Mouse (Mus musculus): ENCODE results near the gene Lrrk1.
A peak's percentile ranks its signal among the peaks of the same experiment; 100 is the strongest.

Lrrk1 gene

DNA sequence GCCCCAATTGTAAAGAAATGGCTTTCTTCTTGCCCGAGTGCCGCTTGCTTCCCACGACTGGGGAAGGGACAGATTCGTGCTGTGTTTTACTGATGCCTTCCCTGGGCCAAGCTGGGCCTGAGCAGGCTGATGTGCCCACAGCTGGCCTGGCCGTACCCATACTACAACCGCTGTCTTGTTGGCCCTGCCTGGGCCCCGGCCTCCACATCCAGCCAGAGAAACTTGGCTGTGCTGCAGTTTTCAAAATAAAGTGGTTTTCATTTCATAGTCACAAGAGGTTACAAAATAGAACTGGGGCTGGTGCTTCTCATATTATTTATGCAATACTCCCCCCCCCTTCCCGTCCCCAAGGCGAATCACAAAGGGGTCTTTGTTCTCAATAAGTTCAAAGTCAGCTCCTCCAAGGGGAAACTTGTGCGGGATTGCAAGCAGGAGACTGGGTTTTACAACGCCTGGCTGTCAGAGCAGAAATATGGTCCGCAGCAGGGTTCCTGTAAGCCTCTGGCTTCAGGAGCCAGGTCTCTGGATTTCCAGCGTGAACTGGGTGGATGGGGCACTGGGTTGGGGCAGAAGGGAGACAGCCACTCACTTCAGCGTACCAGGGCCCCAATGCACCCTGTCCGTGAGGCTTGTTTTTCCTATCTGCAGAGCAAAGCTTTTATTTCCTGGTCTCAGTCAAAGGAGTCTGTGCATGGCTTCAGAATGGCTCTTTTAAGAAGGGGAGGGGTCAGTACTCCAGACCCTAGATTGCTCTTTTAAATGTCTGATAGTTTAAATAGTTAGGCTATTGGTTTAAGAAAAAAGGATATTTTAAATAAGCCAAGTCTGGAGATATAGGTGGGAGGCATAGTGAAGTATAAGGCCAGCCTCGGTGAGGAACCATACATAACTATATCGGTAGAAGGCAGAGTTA is 157.3 kb downstream of the Lrrk1 start:
- no peak for DNase-seq (ENCODE audit: low read depth in 1 of 2, low spot score in 2 of 2)

DNA sequence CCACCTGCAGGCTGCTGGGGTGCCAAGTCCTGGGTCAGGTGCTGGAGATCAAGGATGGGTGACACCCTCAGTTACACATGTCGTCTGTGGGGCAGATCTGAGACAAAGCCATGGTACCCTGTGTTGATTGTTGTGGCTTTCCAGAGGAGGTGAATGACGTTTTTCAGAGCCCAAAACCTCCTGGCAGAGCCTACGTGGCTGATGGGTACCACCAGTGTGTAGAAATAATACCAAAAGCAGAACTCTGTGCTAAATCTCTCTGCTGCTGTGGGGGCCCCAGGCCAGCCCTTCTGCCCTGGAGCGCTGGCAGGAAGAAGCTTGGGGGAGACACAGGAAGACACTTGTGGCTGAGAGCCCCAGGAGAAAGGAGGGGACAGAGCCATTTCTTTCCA is 157.9 kb downstream of the Lrrk1 start:
- DNase-seq (ENCODE audit: low read depth in 1 of 2, low spot score in 2 of 2): no peak

DNA sequence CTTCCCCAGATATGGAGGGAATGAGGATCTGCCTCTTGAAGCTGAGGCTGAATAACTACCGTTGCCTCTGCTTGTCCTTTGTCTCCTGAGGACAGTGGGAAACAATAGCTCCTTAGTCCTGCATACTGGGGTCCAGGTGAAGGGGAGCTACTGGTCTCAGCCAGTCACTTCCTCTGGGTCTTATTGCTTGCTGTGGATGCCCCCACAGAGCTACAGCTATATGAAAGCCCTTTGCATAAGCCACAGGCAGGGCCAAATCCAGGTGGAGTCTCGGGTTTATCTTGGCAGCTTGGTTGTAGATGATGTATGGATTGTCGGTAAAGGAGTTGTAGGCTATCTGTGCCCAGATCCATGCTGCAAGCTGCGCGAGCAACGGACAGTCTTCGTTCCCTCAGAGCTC is 158.7 kb downstream of the Lrrk1 start:
- no peak for DNase-seq (ENCODE audit: low read depth in 1 of 2, low spot score in 2 of 2)

DNA sequence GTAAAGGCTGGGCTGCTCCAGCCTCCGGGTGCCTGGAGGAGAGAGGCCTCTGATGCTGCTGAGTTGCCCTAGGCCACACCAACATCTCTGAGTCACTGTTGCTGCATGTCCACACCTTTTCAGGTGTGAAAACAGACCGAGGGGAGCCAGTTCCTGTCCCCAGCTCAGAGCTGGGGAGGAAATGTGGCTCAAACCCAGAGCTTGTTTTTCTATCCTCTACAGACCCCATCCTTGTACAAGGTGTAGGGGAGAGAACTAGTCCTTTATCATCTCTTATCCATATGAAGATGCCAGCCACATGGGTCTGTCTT is 159.6 kb downstream of the Lrrk1 start:
- no peak for DNase-seq (ENCODE audit: low read depth in 1 of 2, low spot score in 2 of 2)

DNA sequence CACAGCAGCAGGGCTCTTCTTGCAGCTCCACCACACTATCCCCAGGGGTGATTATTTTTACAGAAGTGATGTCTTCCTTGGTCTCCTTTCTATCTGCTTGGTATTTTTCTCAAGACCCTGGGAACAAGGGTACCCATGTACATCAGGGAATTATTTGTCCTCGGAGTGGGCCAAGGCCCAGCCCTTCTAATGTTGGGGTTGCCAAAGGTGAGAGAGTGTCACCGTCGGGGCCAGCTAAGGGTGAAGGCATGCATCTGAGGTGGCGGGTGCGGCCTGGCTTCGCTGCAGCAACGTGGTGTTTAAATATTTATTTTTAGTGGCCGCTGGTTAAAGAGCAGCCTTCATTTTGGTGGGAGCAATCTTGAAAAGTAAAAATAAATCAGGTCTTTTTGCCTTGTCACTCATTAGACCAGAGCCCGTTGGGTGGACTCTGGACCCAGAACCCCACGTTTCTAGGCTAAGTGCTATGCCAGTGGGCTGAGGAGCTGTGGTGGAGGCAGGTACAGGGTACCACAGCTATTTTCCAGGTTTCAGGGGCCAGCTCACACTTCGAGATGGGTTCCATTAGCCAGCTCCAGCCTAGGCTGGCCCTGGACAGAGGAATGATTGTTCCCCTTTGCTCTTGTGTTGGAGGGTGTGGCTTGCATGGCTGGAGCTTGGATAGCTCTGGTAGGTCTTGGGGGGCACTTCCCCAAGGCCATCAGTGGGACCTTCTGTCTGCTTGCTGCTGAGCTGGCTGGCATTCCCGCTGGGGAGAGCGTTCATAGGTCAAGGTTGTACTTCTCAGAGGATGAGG is 160.1 kb downstream of the Lrrk1 start:
- DNase-seq (ENCODE audit: low read depth in 1 of 2, low spot score in 2 of 2): no peak

DNA sequence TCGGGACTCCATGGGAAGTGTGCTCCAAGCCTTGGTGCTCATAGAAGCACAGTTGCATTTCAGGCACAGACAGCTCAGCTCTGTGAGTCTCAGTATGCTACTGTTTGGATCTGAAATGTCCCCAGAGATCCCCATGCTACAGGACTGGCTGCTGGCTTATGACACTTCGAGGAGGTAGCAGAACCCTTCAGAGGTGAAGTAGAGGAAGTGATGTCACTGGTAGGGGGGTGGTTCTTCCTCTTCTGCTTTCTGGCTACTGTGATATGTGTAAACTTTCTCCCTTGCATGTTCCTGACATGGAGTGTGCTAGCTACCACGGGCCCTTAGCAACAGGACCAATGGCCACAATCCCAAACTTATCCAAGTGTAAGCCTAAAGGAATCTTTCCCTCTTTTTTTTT is 162.3 kb downstream of the Lrrk1 start:
- DNase-seq (ENCODE audit: low read depth in 1 of 2, low spot score in 2 of 2): peak in 1 of 2 experiments; percentile 32

DNA sequence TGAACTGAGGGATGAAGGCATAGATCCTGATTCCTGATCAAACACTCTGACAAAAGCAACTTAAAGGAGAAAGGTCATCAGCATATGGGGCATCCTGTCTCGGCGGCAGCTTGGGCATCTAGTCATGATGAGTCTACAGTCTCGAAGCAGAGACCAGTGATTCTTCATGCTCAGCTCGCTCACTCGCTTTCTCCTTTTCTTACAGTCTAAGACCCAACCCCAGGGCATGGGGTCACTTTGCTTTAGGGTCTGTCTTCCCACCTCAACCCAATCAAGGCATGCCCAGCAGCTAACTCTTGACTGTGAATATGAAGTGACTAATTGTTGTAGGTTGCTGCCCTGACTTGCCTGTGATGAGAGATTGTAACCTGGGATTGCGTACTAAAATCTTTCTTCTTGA is 163.6 kb downstream of the Lrrk1 start:
- no peak for DNase-seq (ENCODE audit: low read depth in 1 of 2, low spot score in 2 of 2)

DNA sequence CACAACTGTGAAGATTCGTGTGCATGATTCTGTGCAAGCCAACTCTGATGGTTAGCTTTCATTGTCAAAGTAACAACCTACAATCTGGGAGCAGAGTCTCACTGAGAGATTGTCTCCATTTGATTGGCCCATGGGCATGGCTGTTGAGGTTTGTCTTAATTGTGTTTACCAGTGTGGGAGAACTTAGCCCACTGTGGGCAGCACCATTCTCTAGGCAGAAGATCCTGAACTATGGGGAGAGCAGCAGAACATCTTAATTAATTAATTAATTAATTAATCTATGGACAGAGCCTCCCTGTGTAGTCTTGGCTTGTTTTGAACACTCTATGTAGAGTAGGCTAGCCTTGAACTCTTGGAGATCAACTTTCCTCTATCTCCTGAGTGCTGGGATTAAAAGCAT is 164.4 kb downstream of the Lrrk1 start:
- DNase-seq (ENCODE audit: low read depth in 1 of 2, low spot score in 2 of 2): no peak

DNA sequence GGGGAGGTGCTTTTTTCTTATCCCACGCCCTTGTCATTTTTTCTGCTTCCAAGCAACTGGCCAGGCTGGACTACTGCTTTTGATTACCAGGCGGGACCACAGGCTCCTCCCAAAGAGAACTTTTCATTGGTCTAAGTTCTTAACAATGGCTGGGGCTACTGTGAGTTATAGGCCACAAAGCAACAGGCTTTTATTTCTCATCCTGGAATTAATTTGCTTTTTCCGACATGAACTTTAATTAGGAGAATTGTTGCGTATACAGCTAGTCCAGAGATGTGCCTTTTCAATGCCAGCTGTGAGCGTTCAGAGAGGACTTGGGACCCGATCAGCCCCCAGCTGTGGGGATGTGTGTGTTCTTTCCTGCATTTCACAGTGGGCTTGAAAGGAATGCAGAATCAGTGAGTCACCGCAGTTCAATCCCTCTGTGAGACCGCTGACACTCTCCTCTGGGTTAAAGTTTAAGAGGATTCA is 165.5 kb downstream of the Lrrk1 start:
- DNase-seq (ENCODE audit: low read depth in 1 of 2, low spot score in 2 of 2): no peak

DNA sequence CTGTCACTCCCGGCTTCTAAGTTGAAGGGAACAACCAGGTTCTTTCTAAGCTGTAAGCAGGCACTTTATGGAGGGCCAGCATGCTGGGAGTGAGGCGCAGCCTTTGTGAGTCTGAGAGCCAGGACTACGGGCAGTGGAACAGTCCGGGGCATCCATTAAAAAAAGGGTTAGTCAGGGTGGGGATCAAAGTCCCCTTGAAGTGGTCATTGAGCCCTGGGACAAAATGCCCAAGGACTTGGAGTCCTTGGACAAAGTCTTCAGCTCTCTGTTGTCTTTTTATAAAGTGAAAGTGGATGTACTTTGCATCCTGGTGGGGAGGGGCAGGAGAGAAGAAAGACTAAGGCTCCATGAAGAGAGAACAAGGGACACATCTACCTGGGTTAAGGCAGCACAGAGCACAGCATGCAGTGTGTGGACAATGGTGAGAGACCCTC is 168.3 kb downstream of the Lrrk1 start:
- DNase-seq (ENCODE audit: low read depth in 1 of 2, low spot score in 2 of 2): no peak

DNA sequence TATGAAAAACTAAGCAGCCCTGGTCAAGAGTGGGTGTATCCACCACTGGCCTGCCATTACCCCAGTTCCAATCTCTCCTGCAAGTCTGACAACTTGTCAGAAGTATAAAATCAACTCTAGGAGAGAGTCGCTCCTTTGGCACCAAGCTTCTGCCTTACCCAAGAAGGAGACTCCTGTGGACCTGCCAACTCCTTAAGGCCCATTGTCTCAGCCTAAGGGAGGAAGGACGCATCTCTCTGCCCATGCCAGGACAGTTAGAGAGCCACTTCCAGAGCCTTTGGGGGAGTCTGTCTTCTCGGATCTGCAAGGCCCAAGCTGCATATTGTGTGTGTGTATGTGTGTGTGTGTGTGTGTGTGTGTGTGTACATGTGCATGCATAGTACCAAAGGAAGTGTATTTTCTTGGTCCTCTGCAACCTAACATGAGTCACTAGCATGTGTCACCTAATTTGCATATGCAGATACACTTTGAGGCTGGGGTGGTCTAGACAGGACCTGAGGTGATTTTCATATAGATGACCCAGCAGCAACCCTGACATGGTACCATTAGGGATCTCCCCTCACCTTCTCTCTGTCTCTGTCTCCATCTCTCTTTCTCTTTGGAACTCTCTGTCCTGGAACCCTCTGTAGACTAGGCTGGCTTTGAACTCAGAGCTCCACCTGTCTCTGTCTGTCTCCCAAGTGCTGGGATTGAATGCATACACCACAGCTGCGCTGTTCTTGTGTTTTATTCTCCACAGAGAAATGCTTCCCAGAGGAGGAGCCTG is 168.9 kb downstream of the Lrrk1 start:
- no peak for DNase-seq (ENCODE audit: low read depth in 1 of 2, low spot score in 2 of 2)

DNA sequence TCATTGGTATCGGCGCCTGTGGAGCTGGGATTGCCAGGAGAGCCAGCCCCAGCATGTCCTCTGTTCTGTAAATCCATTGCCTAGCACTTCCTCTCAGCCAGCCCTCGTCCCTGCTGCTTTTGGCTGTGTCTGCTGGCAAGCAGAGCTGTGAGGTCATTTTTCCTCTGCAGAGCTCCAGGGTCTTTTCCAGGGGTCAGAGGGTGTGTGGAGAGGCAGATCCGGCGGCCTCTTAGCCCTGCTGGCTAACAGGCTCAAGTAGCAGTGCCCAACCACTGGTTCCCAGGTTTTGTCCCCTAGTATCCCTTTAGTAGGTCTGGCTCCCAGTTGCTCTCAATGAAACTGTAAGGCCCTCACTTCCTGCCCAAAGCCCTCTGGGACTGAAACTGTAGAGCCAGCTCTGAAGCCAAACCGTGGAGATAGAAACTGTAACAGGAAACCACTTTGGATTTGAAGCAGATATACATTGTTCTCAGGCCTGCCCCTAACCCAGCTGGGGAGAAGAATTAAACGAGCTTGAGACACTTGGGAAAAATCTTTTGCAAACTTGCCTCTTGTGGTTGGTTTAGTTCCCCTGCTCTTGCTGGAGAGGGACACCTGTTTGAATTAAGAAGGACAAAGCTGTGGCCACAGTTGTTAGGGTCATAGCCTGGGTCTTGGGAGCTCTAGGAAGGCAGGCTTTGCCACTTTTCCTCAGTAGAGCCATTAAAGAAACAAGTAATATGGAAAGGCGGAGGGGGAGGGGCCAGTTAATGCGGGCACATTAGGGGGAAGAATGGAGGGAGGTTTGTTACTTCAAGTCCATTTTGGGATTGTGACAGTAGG is 169.7 kb downstream of the Lrrk1 start:
- DNase-seq (ENCODE audit: low read depth in 1 of 2, low spot score in 2 of 2): no peak

DNA sequence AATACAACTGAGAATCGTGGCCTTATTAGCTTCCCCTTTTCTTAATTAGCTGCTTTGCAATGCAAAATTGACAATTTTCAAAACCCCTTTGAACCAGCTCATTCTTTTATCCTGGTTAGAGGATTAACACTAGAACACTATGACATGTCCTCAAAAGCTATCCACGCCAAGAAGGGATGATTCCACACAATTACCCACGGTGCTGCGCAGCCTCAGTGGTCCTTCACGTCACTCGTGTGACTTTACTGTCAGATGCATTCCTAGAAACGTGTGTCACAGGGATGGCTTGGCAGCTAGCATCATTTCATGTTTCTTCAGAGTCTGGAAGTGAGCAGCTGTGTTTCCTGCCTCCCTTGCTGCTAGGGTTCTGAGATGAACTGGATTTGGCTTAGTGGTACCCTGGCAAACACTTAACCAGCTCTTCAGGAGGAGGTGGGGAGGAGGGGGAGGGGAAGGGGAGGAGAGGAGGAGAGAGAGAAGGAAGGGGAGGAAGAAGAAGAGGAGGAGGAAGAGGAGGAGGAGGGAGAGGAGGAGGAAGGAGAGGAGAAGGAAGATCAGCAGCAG is 170.5 kb downstream of the Lrrk1 start:
- DNase-seq (ENCODE audit: low read depth in 1 of 2, low spot score in 2 of 2): no peak

DNA sequence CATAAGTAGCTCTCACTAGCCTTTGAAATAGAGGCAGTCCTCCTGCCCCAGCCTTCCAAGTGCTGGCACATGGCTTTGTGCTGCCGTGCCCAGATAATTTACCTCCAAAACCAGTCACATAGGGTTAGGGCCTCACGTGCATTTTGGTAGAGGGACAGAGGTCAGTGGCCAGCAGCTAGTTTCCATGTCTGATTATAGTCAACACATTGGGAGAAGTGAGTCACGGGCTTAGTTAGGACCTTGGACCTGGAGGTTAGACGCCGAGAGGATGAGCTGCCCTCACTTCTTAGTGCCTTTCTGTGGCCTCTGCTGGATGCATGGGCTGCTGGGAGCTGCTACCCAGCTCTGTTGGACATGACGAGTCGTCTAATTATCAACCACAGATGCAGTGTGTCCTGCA is 171.1 kb downstream of the Lrrk1 start:
- no peak for DNase-seq (ENCODE audit: low read depth in 1 of 2, low spot score in 2 of 2)

DNA sequence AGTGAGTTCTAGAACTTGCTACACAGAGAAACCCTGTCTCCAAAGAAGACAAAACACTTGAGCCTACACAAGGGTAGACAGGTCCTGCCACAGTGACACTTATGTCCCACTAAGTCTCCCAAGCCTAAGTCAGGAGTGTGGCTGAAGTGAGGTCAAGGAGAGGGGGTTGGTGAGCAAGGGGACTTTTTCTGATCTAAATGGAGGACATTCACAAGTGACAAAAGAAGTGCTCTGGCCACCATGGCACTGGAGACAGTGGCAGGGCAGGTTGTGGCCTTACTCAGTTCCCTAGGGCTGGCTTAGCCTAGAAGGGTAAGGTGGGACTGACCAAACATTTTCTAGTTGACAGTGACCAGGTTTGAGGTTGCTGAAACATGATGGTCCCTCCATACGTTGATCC is 172.2 kb downstream of the Lrrk1 start:
- DNase-seq (ENCODE audit: low read depth in 1 of 2, low spot score in 2 of 2): no peak

DNA sequence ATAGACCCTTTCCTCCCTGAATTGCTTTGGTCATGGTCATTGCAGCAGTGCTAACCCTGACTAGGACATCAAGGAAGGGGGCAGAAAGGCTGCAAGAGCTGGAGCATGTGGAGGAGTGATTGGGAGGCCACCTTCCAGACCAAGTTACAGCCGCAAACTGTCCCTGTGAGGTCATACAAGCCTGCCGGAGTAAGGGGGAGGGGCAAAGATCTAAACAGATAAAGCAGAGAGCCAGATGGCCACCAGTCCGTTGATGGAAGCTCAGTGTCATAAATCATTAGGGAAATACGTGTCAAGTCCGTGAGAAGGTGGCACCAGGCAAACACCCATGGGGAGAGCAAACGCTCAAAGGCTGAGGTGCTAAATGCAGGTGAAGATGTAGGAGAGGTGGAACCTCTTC is 173.7 kb downstream of the Lrrk1 start:
- DNase-seq (ENCODE audit: low read depth in 1 of 2, low spot score in 2 of 2): no peak

DNA sequence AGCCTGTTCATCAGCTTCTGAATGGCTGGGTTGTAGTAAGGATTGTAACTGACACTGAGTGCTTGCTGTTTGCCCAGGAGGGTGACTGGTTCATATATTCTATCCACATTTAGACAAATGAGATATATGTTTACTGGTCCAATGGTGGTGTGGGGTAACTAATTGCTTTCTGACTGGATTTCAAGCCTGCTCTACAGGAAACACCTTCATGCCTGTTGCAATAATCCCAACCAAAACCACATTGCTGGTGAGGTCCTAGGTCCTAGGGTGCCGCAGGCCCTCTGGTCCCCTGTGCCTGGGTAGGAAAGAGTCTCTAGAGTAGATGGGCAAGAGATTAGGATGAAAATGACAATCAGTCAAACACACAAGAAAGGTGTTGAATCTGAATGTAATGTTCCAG is 175.3 kb downstream of the Lrrk1 start:
- DNase-seq (ENCODE audit: low read depth in 1 of 2, low spot score in 2 of 2): no peak

DNA sequence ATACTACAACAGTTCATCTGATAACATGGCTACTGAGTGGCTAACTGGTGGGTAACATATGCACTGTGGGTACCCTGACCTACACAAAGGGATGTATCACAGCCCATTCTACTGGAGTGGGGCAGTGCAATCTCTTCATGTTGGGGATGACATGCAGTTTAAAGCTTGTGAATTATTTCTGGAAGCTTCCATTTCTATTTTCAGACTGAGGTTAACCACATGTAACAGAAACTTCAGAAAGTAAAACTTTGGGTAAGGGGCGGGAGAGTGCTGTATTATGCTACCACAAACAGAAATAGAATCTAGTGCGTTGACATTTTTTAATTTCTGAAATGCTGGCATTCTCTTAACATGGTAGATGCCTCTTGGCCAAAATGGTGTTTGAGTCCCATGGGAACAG is 178.2 kb downstream of the Lrrk1 start:
- DNase-seq (ENCODE audit: low read depth in 1 of 2, low spot score in 2 of 2): no peak

DNA sequence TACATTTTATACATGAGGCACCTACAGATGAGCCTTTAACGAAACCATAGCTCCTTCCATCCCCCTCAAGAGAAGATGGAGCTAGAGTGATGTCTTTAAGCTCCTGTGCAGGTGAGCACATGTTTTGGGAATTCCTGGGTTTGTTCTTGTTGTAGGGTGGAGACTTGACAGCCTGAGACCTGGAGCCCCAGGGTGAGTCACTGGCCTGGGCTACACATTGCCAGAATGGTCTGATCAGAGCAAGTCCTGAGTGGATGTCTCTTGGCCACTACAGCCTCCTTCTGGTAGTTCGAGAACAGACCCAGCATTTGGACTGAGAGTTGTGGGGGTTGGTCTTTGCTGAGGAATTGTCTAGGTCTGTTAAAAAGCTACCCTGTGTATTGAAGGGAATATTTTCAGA is 186.5 kb downstream of the Lrrk1 start:
- DNase-seq (ENCODE audit: low read depth in 1 of 2, low spot score in 2 of 2): no peak

DNA sequence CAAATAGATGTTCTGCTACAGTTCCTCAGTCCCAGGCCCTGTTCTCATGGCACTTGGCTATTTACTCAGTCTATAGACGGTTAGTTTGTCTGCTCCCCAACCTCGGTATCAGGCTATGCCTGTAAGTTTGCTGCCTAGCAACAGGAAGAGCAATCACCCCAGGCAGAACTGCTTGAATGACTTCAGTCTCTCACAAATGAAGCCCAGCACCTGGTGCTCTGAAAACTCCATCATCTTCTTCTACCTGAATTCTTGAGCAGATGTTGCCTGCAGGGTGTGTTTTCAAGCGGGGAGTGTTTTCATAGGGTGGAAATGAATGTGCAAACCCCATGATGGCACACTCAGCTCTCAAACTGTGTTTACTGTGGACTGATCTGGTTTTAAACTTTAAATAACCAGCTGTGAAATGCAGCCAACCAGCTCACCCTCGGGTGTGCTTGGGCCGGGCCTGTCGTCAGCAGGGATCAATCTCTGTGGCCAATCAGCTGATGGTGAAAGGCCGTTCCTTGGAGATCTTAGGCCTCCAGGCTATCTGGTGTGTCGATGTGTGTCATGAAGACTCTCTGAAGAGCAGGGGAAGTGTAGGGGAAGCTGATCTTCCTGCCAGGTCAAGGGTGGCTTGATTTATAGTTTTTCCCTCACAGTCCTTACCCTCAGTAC is 187.2 kb downstream of the Lrrk1 start:
- DNase-seq (ENCODE audit: low read depth in 1 of 2, low spot score in 2 of 2): no peak

Measured in monocyte, adult 2 months (primary cell).